8 mouse cellular contexts compared by ENCODE assay signal in genomic region chr10:7118258-7119077, GRCm38 (mm10).
DNase-seq lines count a peak whose midpoint lies in the region; ATAC-seq and TF ChIP-seq lines count a peak whose summit lies in the region.

No protein-coding gene starts in this region.

- DNase-seq in midbrain, postnatal 0 days (ENCODE audit: low spot score): peak; percentile 49
- DNase-seq in cerebellum, adult 2 months: peak; percentile 95 to 96
- DNase-seq in gonadal fat pad, adult 2 months (ENCODE audit: low read depth): peak; percentile 23
- DNase-seq in kidney, adult 8-10 months: peak; percentile 75
- peak; percentile 36 for DNase-seq in limb, embryonic 14.5 days (ENCODE audit: low spot score)
- DNase-seq in ovary, postnatal 36 days (ENCODE audit: low spot score): peak; percentile 62
- DNase-seq in forebrain, embryonic 14.5 days (ENCODE audit: low spot score): no peak

- H3K27ac ChIP-seq in midbrain, postnatal 0 days (ENCODE audit: low read depth, low read length): no peak overlapping the region
- H3K27ac ChIP-seq in midbrain, embryonic 15.5 days: no peak overlapping the region
- peak overlapping the region; percentile 89 for H3K27ac ChIP-seq in cerebellum, adult 2 months (ENCODE audit: insufficient read depth, low read length)
- H3K27ac ChIP-seq in limb, embryonic 14.5 days (replicated peaks; ENCODE audit: low read depth, low read length): peak overlapping the region; percentile 75
- H3K27ac ChIP-seq in forebrain, embryonic 14.5 days (ENCODE audit: low read depth, low read length): no peak overlapping the region

- H3K27me3 ChIP-seq in midbrain, postnatal 0 days (ENCODE audit: insufficient read depth, low read length): no peaks in the 10 kb centered on the region
- no peaks in the 10 kb centered on the region for H3K27me3 ChIP-seq in midbrain, embryonic 15.5 days (replicated peaks)
- no peaks in the 10 kb centered on the region for H3K27me3 ChIP-seq in cerebellum, adult 2 months (ENCODE audit: control insufficient read depth, insufficient read depth, low read length)
- H3K27me3 ChIP-seq in limb, embryonic 14.5 days (ENCODE audit: control insufficient read depth, insufficient read depth, low read length): no peaks in the 10 kb centered on the region
- no peaks in the 10 kb centered on the region for H3K27me3 ChIP-seq in forebrain, embryonic 14.5 days (replicated peaks; ENCODE audit: control insufficient read depth, insufficient read depth, low read length)

- no peak overlapping the region for H3K9ac ChIP-seq in midbrain, postnatal 0 days (replicated peaks; ENCODE audit: low read length, poor library complexity, severe bottlenecking)
- H3K9ac ChIP-seq in midbrain, embryonic 15.5 days: no peak overlapping the region
- no peak overlapping the region for H3K9ac ChIP-seq in limb, embryonic 14.5 days (ENCODE audit: low read depth, low read length, severe bottlenecking)
- no peak overlapping the region for H3K9ac ChIP-seq in forebrain, embryonic 14.5 days (ENCODE audit: low read length)

- TF ChIP-seq POLR2A in cerebellum, adult 2 months (IDR thresholded peaks at IDR 0.05; ENCODE audit: borderline replicate concordance, insufficient read depth, low read length): peak; percentile 24; the same call in 1 of the 2 replicates
- TF ChIP-seq POLR2A in limb, embryonic 14.5 days (IDR thresholded peaks at IDR 0.05; ENCODE audit: borderline replicate concordance, extremely low read depth, insufficient read depth, insufficient read length): no peak

- ATAC-seq in midbrain, postnatal 0 days (ENCODE audit: low FRiP score): no peak
- no peak for ATAC-seq in midbrain, embryonic 15.5 days (replicated peaks)
- ATAC-seq in limb, embryonic 14.5 days (ENCODE audit: low FRiP score, low read depth): peak; percentile 72
- no peak for ATAC-seq in forebrain, embryonic 14.5 days

- no peaks in the 10 kb centered on the region for H3K9me3 ChIP-seq in midbrain, postnatal 0 days (ENCODE audit: low read length)
- H3K9me3 ChIP-seq in midbrain, embryonic 15.5 days: no peaks in the 10 kb centered on the region
- no peaks in the 10 kb centered on the region for H3K9me3 ChIP-seq in limb, embryonic 14.5 days (ENCODE audit: control insufficient read depth, low read length)
- H3K9me3 ChIP-seq in forebrain, embryonic 14.5 days (replicated peaks; ENCODE audit: control insufficient read depth, low read length): no peaks in the 10 kb centered on the region

- no peaks in the 10 kb centered on the region for H3K36me3 ChIP-seq in midbrain, postnatal 0 days (ENCODE audit: insufficient read depth, low read length)
- H3K36me3 ChIP-seq in midbrain, embryonic 15.5 days (replicated peaks): no peaks in the 10 kb centered on the region
- peaks cover 26% of the 10 kb centered on the region for H3K36me3 ChIP-seq in limb, embryonic 14.5 days (ENCODE audit: control insufficient read depth, insufficient read depth, low read length)
- H3K36me3 ChIP-seq in forebrain, embryonic 14.5 days (ENCODE audit: control insufficient read depth, insufficient read depth, low read length): no peaks in the 10 kb centered on the region; the same call in 1 of the 2 replicates

- 78% methylated on average over 10 of the region's 10 CpGs for WGBS in midbrain, postnatal 0 days
- WGBS in midbrain, embryonic 15.5 days: 85% methylated on average over 10 of the region's 10 CpGs
- 17% methylated on average over 10 of the region's 10 CpGs for WGBS in cerebellum, adult 2 months
- 50% methylated on average over 10 of the region's 10 CpGs for WGBS in limb, embryonic 14.5 days
- WGBS in forebrain, embryonic 14.5 days: 92% methylated on average over 10 of the region's 10 CpGs

- H3K4me2 ChIP-seq in midbrain, postnatal 0 days (ENCODE audit: low read depth, low read length, poor library complexity, severe bottlenecking): no peak overlapping the region
- H3K4me2 ChIP-seq in midbrain, embryonic 15.5 days: no peak overlapping the region
- H3K4me2 ChIP-seq in limb, embryonic 14.5 days (replicated peaks; ENCODE audit: low read depth, low read length, severe bottlenecking): no peak overlapping the region; the same call in 1 of the 2 replicates
- H3K4me2 ChIP-seq in forebrain, embryonic 14.5 days (ENCODE audit: low read length): no peak overlapping the region

- no peak overlapping the region for H3K4me3 ChIP-seq in midbrain, postnatal 0 days (ENCODE audit: low read depth, low read length)
- H3K4me3 ChIP-seq in midbrain, embryonic 15.5 days: no peak overlapping the region
- H3K4me3 ChIP-seq in cerebellum, adult 2 months (replicated peaks; ENCODE audit: insufficient read depth, low read depth, low read length): no peak overlapping the region
- H3K4me3 ChIP-seq in limb, embryonic 14.5 days (replicated peaks; ENCODE audit: low read length): no peak overlapping the region
- no peak overlapping the region for H3K4me3 ChIP-seq in forebrain, embryonic 14.5 days (ENCODE audit: low read depth, low read length)

- H3K4me1 ChIP-seq in midbrain, postnatal 0 days (ENCODE audit: insufficient read depth, low read length): no peaks in the 10 kb centered on the region
- no peaks in the 10 kb centered on the region for H3K4me1 ChIP-seq in midbrain, embryonic 15.5 days
- peaks cover 33% of the 10 kb centered on the region for H3K4me1 ChIP-seq in cerebellum, adult 2 months (ENCODE audit: control insufficient read depth, insufficient read depth, low read length)
- H3K4me1 ChIP-seq in limb, embryonic 14.5 days (ENCODE audit: control insufficient read depth, insufficient read depth, low read length): peaks cover 20% of the 10 kb centered on the region
- H3K4me1 ChIP-seq in forebrain, embryonic 14.5 days (ENCODE audit: control insufficient read depth, insufficient read depth, low read length): no peaks in the 10 kb centered on the region

- TF ChIP-seq CTCF in midbrain, postnatal 0 days (IDR thresholded peaks at IDR 0.05): no peak
- TF ChIP-seq CTCF in cerebellum, adult 2 months (IDR thresholded peaks at IDR 0.05; ENCODE audit: borderline replicate concordance, insufficient read depth, low read depth, low read length): no peak

Comparison
In these comparisons a context has a peak if more than half of its experiments do, and no peak if none do; other contexts are left out.
1. H3K27ac ChIP-seq: peak in cerebellum, adult 2 months (single experiment) and limb, embryonic 14.5 days (single experiment); none in midbrain, postnatal 0 days (single experiment), midbrain, embryonic 15.5 days (single experiment) and forebrain, embryonic 14.5 days (single experiment).